Mouse (Mus musculus) kidney, adult 2 months (tissue): ENCODE measurements at regions not wholly inside any gene's neighbourhood (a gene's known extent, or its start where the extent isn't known, plus 50 kb on each side); places are given as distances from the start of the nearest gene placed in this dataset.

ENCODE experiments used
- DNase-seq: peaks from one replicate; pipeline ENCODE4 v3.0.0; 2021
- H3K27ac ChIP-seq: fragments of 200-500 bp; 2 replicates; pipeline ENCODE4 v1.5.1; 2012; ENCODE audit warnings: low read depth, low read length, control low read depth, inconsistent platforms; ENCODE audit not compliant: insufficient read depth
- H3K27me3 ChIP-seq: fragments of 200-500 bp; replicated peaks from 2 replicates; pipeline ENCODE4 v1.6.1; 2012; ENCODE audit warnings: mild to moderate bottlenecking, moderate library complexity, low read length, inconsistent platforms; ENCODE audit not compliant: control insufficient read depth, insufficient read depth
- H3K36me3 ChIP-seq: fragments of 200-500 bp; 2 replicates; pipeline ENCODE4 v1.6.1; 2012; ENCODE audit warnings: mild to moderate bottlenecking, moderate library complexity, low read length, inconsistent platforms; ENCODE audit not compliant: control insufficient read depth, insufficient read depth
- H3K4me1 ChIP-seq: fragments of 200-500 bp; 2 replicates; pipeline ENCODE4 v1.6.1; 2011; ENCODE audit warnings: low read length; ENCODE audit not compliant: control insufficient read depth, insufficient read depth
- H3K4me3 ChIP-seq: fragments of 200-500 bp; 2 replicates; pipeline ENCODE4 v1.5.1; 2011; ENCODE audit warnings: mild to moderate bottlenecking, low read depth, low read length, control low read depth; ENCODE audit not compliant: insufficient read depth
- CTCF ChIP-seq: fragments of 200-500 bp; conservative IDR thresholded peaks from 2 replicates; pipeline ENCODE4 v1.5.1; 2011; ENCODE audit warnings: low read depth, mild to moderate bottlenecking, control low read depth, low read length, moderate library complexity, mixed read lengths; ENCODE audit not compliant: insufficient read depth, insufficient read length
- POLR2A ChIP-seq: fragments of 200-500 bp; IDR thresholded peaks from one replicate; pipeline ENCODE4 v1.6.1; 2011; ENCODE audit warnings: low read depth, low read length, control low read depth
- WGBS: fragments of 180-500 bp; shearing (Covaris S2); methylation state at CpG from one replicate; pipeline ENCODE4 v1.1.7; 2018; 5-methylcytosine and 5-hydroxymethylcytosine counted together

DNA sequence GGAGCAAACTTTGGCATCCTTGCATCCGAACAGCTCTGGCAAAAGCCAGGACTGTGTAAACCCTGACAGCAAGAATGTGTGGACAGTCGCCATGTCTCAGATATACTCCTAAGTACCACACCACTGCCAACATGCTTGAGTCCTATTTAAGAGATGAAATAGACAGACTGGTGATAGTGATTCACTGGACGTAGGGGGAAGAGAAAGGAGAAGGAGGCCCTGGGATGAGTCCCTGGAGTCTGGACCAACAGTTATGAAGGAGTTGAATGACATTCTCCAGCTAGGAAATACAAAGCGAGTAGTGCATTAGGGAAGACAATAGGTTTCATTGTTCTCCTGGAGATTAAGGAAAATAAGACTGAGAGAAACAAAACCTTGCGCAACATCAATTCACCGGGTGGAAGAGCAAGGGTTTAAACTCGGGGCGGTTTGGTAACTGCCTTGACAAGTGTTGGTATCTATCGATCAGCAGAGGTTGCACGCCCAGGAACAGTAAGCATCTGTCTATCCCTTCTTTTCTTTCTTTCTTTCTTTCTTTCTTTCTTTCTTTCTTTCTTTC, 54.3 kb upstream of the Nrbf2 start:
- Histone ChIP-seq H3K36me3 (no peaks in the 10 kb centered on the region), H3K4me1 (no peaks in the 10 kb centered on the region), H3K4me3 (no peak overlapping the region), H3K27me3 (no peaks in the 10 kb centered on the region), H3K27ac (no peak overlapping the region)
- DNase-seq = no peak
- WGBS = 79% methylated on average over 10 of the region's 10 CpGs
- TF ChIP-seq CTCF (no peak), POLR2A (no peak)

DNA sequence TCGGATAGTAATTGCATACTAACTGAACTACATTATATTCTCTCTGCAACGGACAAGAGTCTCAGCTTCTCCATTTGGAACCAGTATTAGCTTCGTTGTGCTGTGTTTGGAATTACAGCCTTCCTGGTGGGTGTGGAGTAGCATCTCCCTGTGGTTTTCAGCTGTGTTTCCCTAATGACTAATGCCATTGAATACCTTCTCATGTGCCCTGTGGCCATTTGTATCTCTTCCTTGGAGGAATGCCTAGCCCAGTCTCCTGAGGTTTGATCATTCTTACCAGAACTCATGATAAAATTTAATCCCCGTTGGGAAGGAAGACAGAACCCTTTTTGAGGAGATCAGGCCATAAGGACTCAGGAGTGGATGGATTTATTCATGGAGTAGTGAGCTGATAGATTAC, 59.6 kb upstream of the Nrbf2 start:
- Histone ChIP-seq H3K27me3 (no peaks in the 10 kb centered on the region), H3K36me3 (no peaks in the 10 kb centered on the region), H3K27ac (no peak overlapping the region), H3K4me3 (no peak overlapping the region), H3K4me1 (no peaks in the 10 kb centered on the region)
- 87% methylated on average over 4 of the region's 4 CpGs for WGBS
- TF ChIP-seq CTCF (no peak), POLR2A (no peak)
- DNase-seq = no peak

DNA sequence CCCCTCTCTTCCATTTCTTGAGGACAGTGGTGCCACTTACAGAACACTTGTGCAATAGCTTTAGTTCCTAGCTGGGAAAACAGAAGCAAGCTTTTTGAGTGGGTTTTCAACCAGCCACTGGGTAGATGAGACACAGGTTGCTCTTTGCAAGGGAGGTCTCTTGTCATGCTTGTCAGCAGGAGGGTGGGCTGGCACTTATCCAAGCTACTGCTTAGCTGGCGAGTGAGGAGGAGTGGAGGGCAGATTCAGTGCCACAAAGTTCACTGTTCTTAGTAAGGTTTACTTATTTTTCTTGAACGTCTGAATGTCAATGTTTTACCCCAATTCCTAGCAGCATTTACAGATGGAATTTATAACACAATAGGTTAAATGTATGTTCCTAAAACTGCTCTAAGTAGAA, 65.9 kb upstream of the Nrbf2 start:
- DNase-seq = peak; percentile 13
- 10% methylated on average over 2 of the region's 2 CpGs for WGBS
- H3K27ac ChIP-seq = no peak overlapping the region

DNA sequence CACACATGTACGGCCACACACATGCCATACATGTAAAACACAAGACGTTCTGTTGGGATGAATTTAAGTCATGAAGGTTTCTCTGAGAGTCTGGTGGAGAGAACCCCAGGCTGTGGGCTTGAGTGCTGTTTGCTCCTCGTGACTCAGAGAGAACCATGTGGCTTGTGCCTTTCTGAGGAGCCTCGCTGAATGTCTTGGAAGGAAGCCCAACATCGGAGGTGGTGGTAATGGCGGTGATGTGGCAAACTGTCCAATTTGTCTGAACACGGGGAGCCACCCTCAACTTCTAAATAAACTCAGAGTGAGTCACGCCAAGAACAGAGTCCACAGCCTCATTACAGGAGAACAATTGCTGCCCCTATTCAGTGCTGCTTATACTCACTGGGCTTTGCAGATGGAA, 75.7 kb upstream of the Nrbf2 start:
- no peak overlapping the region for H3K4me3 ChIP-seq
- no peaks in the 10 kb centered on the region for H3K36me3 ChIP-seq
- TF ChIP-seq CTCF (no peak), POLR2A (no peak)
- no peak overlapping the region for H3K27ac ChIP-seq
- no peak for DNase-seq
- 82% methylated on average over 8 of the region's 8 CpGs for WGBS
- H3K27me3 ChIP-seq = no peaks in the 10 kb centered on the region
- no peaks in the 10 kb centered on the region for H3K4me1 ChIP-seq

More for the DNA sequence above, 65.9 kb upstream of the Nrbf2 start:
- no peaks in the 10 kb centered on the region for H3K4me1 ChIP-seq
- H3K36me3 ChIP-seq = no peaks in the 10 kb centered on the region
- H3K4me3 ChIP-seq = no peak overlapping the region
- H3K27me3 ChIP-seq = no peaks in the 10 kb centered on the region
- TF ChIP-seq CTCF (no peak), POLR2A (no peak)

DNA sequence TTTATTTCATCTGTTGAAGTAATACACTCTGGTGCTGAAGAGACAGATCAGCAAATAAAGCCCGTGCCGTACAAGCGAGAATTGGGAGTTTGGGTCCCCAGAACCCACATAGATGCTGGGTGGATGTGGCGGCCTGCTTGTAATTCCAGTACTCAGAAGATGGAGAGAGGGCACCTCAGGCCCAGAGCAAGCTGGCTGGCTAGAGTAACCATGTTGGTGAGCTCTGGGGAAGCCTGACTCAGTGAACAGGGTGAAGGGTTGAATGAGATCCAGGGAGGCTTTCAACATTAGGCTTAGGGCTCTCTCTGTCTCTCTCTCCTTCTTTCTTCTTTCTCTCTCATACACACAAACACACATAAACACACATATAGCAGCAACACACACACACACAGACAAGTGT, 76.2 kb upstream of the Nrbf2 start:
- 98% methylated on average over 4 of the region's 4 CpGs for WGBS
- Histone ChIP-seq H3K4me3 (no peak overlapping the region), H3K36me3 (no peaks in the 10 kb centered on the region), H3K27ac (no peak overlapping the region), H3K4me1 (no peaks in the 10 kb centered on the region), H3K27me3 (no peaks in the 10 kb centered on the region)
- TF ChIP-seq CTCF = no peak
- TF ChIP-seq POLR2A = no peak
- DNase-seq = no peak

DNA sequence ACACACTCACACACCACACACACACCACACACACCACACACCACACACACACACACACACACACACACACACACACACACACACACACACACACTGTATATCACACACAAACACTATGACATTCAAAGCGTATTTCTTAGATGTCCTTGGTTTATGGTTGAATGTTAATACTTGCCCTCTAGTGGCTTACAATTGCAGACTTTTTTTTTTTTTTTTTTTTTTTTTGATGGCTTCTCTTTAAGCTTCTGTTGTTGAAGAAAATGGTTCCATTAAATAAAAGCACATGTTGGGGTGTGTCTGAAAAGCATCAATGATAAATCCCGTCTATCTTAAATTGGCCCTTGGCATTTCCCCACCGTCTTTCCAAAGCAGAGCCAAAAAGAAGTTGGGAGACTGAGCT, 79.5 kb upstream of the Nrbf2 start:
- DNase-seq = no peak
- H3K4me1 ChIP-seq = no peaks in the 10 kb centered on the region
- no peak overlapping the region for H3K27ac ChIP-seq
- H3K27me3 ChIP-seq = no peaks in the 10 kb centered on the region
- WGBS = 79% methylated on average over 3 of the region's 3 CpGs
- no peak overlapping the region for H3K4me3 ChIP-seq
- TF ChIP-seq CTCF = no peak
- TF ChIP-seq POLR2A = no peak
- H3K36me3 ChIP-seq = no peaks in the 10 kb centered on the region

DNA sequence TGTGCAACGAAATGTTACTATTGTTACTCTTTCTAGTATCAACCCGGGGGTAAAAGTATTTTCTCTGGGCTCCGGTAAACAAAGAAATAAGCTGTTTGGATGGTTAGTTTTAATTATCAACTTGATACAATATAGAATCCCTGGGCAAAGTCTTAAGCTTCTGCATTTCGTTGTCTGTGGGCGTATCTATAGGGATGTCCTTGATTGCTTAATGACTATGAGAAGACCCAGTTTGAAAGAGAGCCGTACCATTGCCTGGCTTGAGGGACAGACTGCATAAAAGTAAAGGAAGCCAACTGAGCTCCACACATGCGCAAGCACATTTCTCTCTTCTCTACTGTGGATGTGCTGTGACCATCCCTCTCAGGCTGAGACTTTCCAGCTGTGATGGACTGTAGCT, 80.1 kb upstream of the Nrbf2 start:
- TF ChIP-seq CTCF (no peak), POLR2A (no peak)
- Histone ChIP-seq H3K36me3 (no peaks in the 10 kb centered on the region), H3K27me3 (no peaks in the 10 kb centered on the region), H3K4me3 (no peak overlapping the region), H3K27ac (no peak overlapping the region), H3K4me1 (no peaks in the 10 kb centered on the region)
- DNase-seq = no peak
- WGBS = 91% methylated on average over 7 of the region's 7 CpGs

DNA sequence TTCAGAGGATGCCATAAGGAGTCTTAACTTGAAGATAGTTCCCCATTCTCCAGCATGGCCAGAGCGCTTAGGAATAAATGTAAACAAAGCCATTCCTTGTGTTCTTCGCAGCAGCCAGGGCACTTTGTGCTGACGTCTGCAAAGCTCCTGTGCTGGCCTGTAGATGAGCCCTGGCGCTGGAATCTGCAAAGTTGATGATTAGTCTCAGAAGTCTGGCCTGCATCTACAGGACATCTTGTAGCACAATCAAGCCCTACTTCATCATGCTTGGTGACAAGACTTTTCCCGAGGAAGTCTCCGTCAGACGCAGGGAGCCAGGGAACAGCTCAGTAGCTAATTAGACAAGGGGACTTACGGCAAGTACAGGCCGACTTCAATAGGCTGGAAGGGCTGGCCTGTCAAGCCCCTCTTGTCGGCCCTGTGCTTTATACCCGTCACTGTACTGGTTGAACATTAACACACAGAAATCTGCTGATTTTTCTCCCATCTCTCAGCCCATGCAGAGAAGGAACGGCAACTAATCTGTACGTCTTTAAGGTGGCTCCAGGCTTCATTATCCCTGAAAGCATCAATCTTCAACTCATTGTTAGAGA, 87.6 kb upstream of the Nrbf2 start:
- WGBS = 24% methylated on average over 13 of the region's 13 CpGs
- TF ChIP-seq CTCF = no peak
- TF ChIP-seq POLR2A = no peak
- 0 out of 2 replicates have a peak overlapping the region, but pooled peaks have one; percentile 4 for H3K4me3 ChIP-seq
- H3K36me3 ChIP-seq = no peaks in the 10 kb centered on the region
- no peaks in the 10 kb centered on the region for H3K27me3 ChIP-seq
- peaks cover 7% of the 10 kb centered on the region; the same call in 1 of the 2 replicates for H3K4me1 ChIP-seq
- H3K27ac ChIP-seq = no peak overlapping the region
- DNase-seq = peak; percentile 71
